Mouse (Mus musculus) olfactory bulb, adult 2 months (tissue): ENCODE data around the gene Polr2h.

Source experiments
- CTCF ChIP-seq: fragments of 200-500 bp; IDR thresholded peaks from 2 replicates; pipeline ENCODE4 v1.5.1; 2012; ENCODE audit warnings: low read depth, mild to moderate bottlenecking, low read length, moderate library complexity; ENCODE audit not compliant: insufficient read depth
- POLR2A ChIP-seq: fragments of 200-500 bp; IDR thresholded peaks from 2 replicates; pipeline ENCODE4 v1.6.1; 2012; ENCODE audit warnings: mild to moderate bottlenecking, low read depth, low read length, moderate library complexity; ENCODE audit not compliant: insufficient read depth

DNA sequence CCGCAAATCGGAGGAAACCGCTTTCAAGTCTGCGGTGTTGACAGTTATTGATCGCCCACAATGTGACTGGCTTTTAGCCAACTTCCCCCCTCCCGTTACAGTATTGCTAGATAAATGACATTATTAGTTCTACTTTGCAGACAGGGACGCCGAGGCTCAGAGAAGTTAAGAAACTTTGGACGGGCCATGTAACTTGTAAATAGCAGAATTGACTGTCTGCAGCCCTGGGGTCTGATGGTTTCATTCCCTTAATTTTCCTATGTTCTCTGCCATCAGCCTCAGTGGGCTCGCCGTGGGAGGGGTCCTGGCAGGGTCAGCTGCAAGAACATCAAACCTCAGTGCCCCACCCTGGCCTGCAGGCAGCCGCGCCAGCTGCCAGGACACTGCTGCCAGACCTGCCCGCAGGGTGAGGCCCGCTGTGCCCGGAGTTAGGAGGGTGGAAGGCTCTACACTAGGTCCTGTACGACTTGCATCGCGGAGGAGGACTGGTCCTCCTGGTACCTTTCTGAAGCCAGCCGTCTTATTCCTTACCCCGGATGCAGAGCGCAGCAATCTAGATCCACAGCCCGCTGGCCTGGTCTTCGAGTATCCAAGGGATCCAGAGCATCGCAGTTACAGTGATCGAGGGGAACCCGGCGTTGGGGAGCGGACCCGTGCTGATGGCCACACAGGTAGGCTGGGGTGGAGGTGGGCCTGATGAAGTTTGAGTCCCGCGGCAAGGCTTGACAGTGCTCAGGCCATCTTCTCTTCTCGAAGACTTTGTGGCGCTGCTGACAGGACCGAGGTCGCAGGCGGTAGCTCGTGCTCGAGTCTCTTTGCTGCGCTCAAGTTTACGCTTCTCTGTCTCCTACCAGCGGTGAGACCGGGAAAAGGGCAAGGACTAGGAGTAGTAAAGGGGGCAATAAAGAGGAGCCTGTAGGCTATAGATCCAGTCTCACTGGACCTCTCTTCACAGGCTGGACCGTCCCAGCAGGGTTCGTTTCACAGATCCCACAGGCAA is 16.6 kb downstream of the Polr2h start, which contains the start of gene Thpo:
- TF ChIP-seq POLR2A = no peak
- TF ChIP-seq CTCF = no peak
